Mouse (Mus musculus): ENCODE measurements around the gene Il27ra.

GRCm38 (mm10) chr8:84066291-84066930 lies 24.0 kb upstream of the Il27ra start, which contains the start of gene Rfx1:
- peak; percentile 97 for TF ChIP-seq POLR2A (IDR thresholded peaks at IDR 0.05; ENCODE audit: extremely low read depth, insufficient read depth, low read length)
- no peak for TF ChIP-seq CTCF (IDR thresholded peaks at IDR 0.05; ENCODE audit: extremely low read depth, insufficient read depth, low read length)
